Mouse (Mus musculus) kidney, embryonic 14.5 days (tissue): ENCODE measurements at regions not wholly inside any gene's neighbourhood (a gene's known extent, or its start where the extent isn't known, plus 50 kb on each side); places are given as distances from the start of the nearest gene placed in this dataset.
A peak's percentile ranks its signal among the peaks of the same experiment; 100 is the strongest.
"Not testable (repeated sequence)": the region's sequence is repeated elsewhere in the genome, so short reads cannot be mapped to it uniquely, and the experiment has no call there.

Experiments
- ATAC-seq: fragments of 200-750 bp; cut with Nextera tagmentation; 2 replicates; pipeline ENCODE4 v1.8.0; 2017; ENCODE audit warnings: moderate number of reproducible peaks, mild to moderate bottlenecking, moderate TSS enrichment, moderate library complexity; ENCODE audit not compliant: low FRiP score, low TSS enrichment
- H3K27ac ChIP-seq: fragments of 300-500 bp; sonication (generic); 2 replicates; pipeline ENCODE4 v1.5.1; 2014; ENCODE audit warnings: low read depth, mild to moderate bottlenecking, low read length, moderate library complexity, mixed read lengths
- H3K27me3 ChIP-seq: fragments of 300-500 bp; sonication (generic); 2 replicates; pipeline ENCODE4 v1.6.1; 2014; ENCODE audit warnings: mild to moderate bottlenecking, low read length; ENCODE audit not compliant: control insufficient read depth, insufficient read depth
- H3K36me3 ChIP-seq: fragments of 300-500 bp; sonication (generic); 2 replicates; pipeline ENCODE4 v1.6.1; 2014; ENCODE audit warnings: low read length, mixed read lengths; ENCODE audit not compliant: control insufficient read depth, insufficient read depth
- H3K4me1 ChIP-seq: fragments of 300-500 bp; sonication (generic); 2 replicates; pipeline ENCODE4 v1.6.1; 2014; ENCODE audit warnings: low read length, mixed read lengths; ENCODE audit not compliant: control insufficient read depth, insufficient read depth
- H3K4me2 ChIP-seq: fragments of 300-500 bp; sonication (generic); replicated peaks from 2 replicates; pipeline ENCODE4 v1.6.1; 2014; ENCODE audit warnings: low read depth, mild to moderate bottlenecking, low read length
- H3K4me3 ChIP-seq: fragments of 300-500 bp; sonication (generic); 2 replicates; pipeline ENCODE4 v1.5.1; 2014; ENCODE audit warnings: mild to moderate bottlenecking, low read length
- H3K9ac ChIP-seq: fragments of 300-500 bp; sonication (generic); 2 replicates; pipeline ENCODE4 v1.6.1; 2014; ENCODE audit warnings: low read depth, mild to moderate bottlenecking, low read length, moderate library complexity
- H3K9me3 ChIP-seq: fragments of 300-500 bp; sonication (generic); 2 replicates; pipeline ENCODE4 v1.6.1; 2016; ENCODE audit warnings: low read length; ENCODE audit not compliant: control insufficient read depth
- WGBS: fragments of 180-500 bp; shearing (Covaris S2); extraction: QIAGEN DNeasy Blood & Tissue Kit; methylation state at CpG from one replicate; pipeline ENCODE4 v1.1.7; 2014; 5-methylcytosine and 5-hydroxymethylcytosine counted together

DNA sequence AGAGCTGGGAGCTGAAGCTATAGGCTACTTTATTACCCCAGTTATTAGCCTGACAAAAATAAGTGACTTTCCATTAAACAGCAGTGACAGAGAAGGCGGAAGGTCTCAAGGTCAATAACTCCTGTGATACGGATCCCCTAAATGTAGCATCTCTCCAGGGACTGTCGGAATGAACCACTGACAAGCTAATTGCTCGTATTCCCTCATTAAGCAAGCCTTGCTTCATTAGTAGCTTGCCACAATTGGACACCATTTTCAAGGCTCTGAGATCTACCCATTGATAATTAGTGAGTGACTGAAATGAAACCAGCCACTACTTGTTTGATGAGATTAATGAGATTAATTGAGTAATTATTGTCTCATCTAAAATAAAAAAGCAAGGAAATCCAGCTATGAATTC is 99.8 kb upstream of the Slc25a13 start:
- no peaks in the 10 kb centered on the region for H3K27me3 ChIP-seq
- H3K4me2 ChIP-seq: no peak overlapping the region
- H3K27ac ChIP-seq: no peak overlapping the region
- ATAC-seq: no peak
- H3K4me1 ChIP-seq: no peaks in the 10 kb centered on the region
- no peaks in the 10 kb centered on the region for H3K36me3 ChIP-seq
- 42% methylated on average over 4 of the region's 4 CpGs for WGBS
- no peaks in the 10 kb centered on the region for H3K9me3 ChIP-seq
- no peak overlapping the region for H3K9ac ChIP-seq
- H3K4me3 ChIP-seq: no peak overlapping the region

- H3K4me2 ChIP-seq: no peak overlapping the region
- H3K27ac ChIP-seq: no peak overlapping the region
- no peaks in the 10 kb centered on the region for H3K27me3 ChIP-seq
- no peak overlapping the region for H3K4me3 ChIP-seq
- H3K4me1 ChIP-seq: no peaks in the 10 kb centered on the region
- H3K9me3 ChIP-seq: no peaks in the 10 kb centered on the region
- no peak for ATAC-seq
- H3K9ac ChIP-seq: no peak overlapping the region
- no peaks in the 10 kb centered on the region for H3K36me3 ChIP-seq
- whole genome bisulfite sequencing: 90% methylated on average over 6 of the region's 6 CpGs
These were observed 96.2 kb upstream of the Slc25a13 start for GRCm38 (mm10) chr6:6313171-6313570.

- ATAC-seq: no peak
- Histone ChIP-seq H3K9ac (no peak overlapping the region), H3K9me3 (no peaks in the 10 kb centered on the region), H3K27me3 (no peaks in the 10 kb centered on the region), H3K27ac (no peak overlapping the region), H3K4me3 (no peak overlapping the region), H3K4me2 (no peak overlapping the region), H3K4me1 (no peaks in the 10 kb centered on the region), H3K36me3 (no peaks in the 10 kb centered on the region)
- 84% methylated on average over 3 of the region's 3 CpGs for WGBS
These were observed 93.2 kb upstream of the Slc25a13 start for GRCm38 (mm10) chr6:6310213-6310612.

DNA sequence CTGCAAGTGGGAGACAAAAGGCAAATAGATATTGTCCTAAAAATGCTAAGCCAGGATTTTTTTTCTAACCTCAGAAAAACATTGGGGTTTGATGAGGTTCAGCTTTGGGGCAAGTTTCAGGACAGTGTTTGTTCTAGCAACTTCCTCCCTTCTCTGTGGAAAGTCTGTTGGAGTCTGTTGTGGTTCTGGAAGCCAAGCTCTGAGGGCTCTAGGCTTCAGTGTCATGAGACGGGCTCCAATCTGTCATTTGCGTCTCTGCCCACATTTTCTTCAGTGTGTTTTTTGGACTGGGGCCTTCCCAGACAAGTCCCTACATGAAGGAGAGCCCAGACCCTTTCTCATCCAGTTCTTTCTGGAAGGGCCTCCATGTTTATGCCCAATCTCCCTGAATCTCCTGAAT is 90.6 kb upstream of the Slc25a13 start:
- no peak overlapping the region for H3K4me3 ChIP-seq
- H3K9me3 ChIP-seq: no peaks in the 10 kb centered on the region
- H3K4me2 ChIP-seq: no peak overlapping the region
- no peaks in the 10 kb centered on the region for H3K36me3 ChIP-seq
- no peak overlapping the region for H3K9ac ChIP-seq
- no peak for ATAC-seq
- WGBS: 61% methylated on average over 2 of the region's 2 CpGs
- no peak overlapping the region for H3K27ac ChIP-seq
- H3K4me1 ChIP-seq: no peaks in the 10 kb centered on the region
- no peaks in the 10 kb centered on the region for H3K27me3 ChIP-seq

DNA sequence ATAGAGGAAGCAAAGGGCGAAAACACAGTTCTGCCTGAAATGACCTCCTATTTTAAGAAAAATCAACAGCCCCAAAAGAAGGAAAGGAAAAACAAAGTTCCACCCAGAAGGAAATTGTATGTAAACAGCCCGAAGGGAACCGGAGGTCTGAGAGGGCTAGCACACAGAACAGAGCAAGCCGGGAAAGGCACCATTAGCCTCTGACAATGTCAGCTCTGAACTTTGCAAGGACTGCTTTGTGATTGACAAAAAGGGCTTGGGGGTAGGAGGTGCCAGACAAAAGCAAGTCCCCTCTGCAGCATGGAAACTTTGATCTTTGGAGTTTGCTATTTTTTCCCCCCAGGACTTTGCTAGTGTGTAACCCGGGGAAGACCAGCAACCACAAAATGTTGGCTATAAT is 86.8 kb upstream of the Slc25a13 start:
- 35% methylated on average over 5 of the region's 5 CpGs for WGBS

DNA sequence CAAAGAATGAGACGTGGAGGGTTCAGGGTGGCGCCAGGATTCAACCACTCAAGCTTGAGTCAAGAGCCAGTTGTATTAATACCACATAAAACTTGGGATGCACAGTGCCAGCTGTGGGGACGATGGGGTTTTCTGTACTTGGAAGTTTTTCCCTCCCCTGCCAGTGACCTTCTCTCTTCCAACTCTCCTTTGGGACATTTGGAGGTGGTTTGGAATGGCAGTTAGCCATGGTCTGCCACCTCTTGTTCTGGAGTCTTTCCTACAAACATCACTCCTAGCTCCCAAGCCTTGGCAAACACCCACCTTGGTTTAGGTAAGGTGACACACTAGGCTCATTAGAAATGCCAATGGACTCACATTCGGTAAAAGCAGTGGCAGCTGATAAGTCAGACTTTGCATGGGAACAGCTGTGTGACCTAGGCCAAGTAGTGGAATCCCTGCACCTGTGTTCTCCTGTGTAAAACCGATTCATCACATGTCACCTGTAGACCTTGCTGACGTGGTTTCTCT is 84.1 kb upstream of the Slc25a13 start:
- Histone ChIP-seq H3K9ac (no peak overlapping the region), H3K9me3 (no peaks in the 10 kb centered on the region), H3K36me3 (no peaks in the 10 kb centered on the region), H3K27ac (no peak overlapping the region), H3K27me3 (no peaks in the 10 kb centered on the region), H3K4me3 (no peak overlapping the region), H3K4me2 (no peak overlapping the region), H3K4me1 (no peaks in the 10 kb centered on the region)
- no peak for ATAC-seq
- WGBS: 88% methylated on average over 6 of the region's 6 CpGs

More for the DNA sequence above, 86.8 kb upstream of the Slc25a13 start:
- Histone ChIP-seq H3K27ac (no peak overlapping the region), H3K4me3 (no peak overlapping the region), H3K4me2 (no peak overlapping the region), H3K9me3 (no peaks in the 10 kb centered on the region), H3K27me3 (no peaks in the 10 kb centered on the region), H3K9ac (no peak overlapping the region), H3K4me1 (no peaks in the 10 kb centered on the region), H3K36me3 (no peaks in the 10 kb centered on the region)
- ATAC-seq: no peak

DNA sequence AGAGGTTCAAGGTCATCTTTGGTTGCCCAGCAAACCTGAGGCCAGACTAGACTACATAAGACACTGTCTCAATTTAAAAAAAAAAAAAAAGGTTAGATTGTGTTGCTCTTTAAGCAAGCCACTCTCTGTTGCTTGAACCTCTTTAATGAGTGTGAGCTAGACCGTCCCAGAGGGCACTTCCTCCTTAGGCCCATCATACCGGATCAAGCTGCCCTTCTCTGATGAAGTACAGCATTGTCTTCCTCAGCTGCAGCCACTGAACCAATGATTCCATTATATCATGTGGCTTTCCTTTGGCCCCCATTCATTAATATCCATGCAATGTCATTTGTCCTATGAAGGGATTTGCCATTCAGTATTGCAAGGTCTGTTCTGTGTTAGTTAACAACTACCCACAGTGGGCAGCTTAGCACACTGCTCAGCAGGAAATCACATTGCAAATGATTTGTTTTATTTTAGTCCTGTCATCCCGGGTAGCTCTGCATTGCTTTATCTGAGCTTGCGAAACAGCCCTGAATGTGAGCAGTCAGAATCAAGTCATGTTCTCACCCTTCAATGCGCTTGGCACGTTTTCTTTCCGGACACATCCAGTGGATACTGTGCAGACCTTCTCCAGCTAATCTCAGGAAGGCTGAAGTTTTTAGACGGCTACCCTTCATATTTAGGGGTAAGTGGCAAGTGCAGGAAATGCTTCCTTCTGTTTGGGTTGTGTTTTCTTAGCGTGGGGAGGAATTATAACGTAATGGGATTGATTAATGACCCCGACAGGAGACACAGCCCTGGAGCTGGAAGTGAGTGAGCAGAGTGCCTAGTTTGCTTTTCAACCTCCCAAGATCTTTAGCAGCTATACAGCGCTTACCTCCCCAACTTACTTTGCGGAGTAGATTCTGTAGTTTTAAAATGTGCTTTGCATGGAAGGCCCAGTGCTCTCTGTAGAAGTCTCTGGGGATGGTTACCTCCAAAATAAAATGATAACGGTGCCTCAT is 82.2 kb upstream of the Slc25a13 start:
- 47% methylated on average over 14 of the region's 14 CpGs for WGBS
- Histone ChIP-seq H3K4me2 (no peak overlapping the region), H3K4me1 (no peaks in the 10 kb centered on the region), H3K36me3 (no peaks in the 10 kb centered on the region), H3K27me3 (no peaks in the 10 kb centered on the region), H3K9me3 (no peaks in the 10 kb centered on the region), H3K9ac (no peak overlapping the region), H3K27ac (no peak overlapping the region), H3K4me3 (no peak overlapping the region)
- no peak for ATAC-seq

DNA sequence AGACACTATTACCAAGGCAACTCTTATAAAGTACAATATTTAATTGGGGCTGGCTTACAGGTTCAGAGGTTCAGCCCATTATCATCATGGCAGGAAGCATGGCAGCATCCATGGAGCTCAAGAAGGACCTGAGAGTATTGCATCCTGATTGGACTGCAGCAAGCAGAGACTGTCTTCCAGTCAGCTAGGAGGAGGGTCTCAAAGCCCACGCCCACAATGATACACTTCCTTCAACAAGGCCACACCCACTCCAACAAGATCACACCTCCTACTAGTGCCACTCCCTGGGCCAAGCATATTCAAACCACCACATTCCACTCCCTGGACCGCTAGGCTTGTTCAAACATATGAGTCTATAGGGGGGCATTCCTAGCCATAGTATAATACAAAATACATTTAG is 78.6 kb upstream of the Slc25a13 start:
- H3K36me3 ChIP-seq, H3K27me3 ChIP-seq, H3K4me3 ChIP-seq, H3K9ac ChIP-seq, ATAC-seq, H3K27ac ChIP-seq, H3K9me3 ChIP-seq, H3K4me2 ChIP-seq, H3K4me1 ChIP-seq: not testable (repeated sequence)
- 86% methylated on average over 2 of the region's 2 CpGs for WGBS

GRCm38 (mm10) chr6:6291781-6292180 is 74.8 kb upstream of the Slc25a13 start:
- no peaks in the 10 kb centered on the region for H3K36me3 ChIP-seq
- peak; percentile 77; the same call in 1 of the 2 replicates for ATAC-seq
- no peak overlapping the region for H3K9ac ChIP-seq
- H3K4me1 ChIP-seq: no peaks in the 10 kb centered on the region
- H3K27ac ChIP-seq: no peak overlapping the region
- no peak overlapping the region for H3K4me2 ChIP-seq
- no peaks in the 10 kb centered on the region for H3K27me3 ChIP-seq
- no peaks in the 10 kb centered on the region for H3K9me3 ChIP-seq
- WGBS: 18% methylated on average over 3 of the region's 3 CpGs
- no peak overlapping the region for H3K4me3 ChIP-seq
